Mouse (Mus musculus): Measurements from ENCODE around the gene Cpsf4l.

DNA sequence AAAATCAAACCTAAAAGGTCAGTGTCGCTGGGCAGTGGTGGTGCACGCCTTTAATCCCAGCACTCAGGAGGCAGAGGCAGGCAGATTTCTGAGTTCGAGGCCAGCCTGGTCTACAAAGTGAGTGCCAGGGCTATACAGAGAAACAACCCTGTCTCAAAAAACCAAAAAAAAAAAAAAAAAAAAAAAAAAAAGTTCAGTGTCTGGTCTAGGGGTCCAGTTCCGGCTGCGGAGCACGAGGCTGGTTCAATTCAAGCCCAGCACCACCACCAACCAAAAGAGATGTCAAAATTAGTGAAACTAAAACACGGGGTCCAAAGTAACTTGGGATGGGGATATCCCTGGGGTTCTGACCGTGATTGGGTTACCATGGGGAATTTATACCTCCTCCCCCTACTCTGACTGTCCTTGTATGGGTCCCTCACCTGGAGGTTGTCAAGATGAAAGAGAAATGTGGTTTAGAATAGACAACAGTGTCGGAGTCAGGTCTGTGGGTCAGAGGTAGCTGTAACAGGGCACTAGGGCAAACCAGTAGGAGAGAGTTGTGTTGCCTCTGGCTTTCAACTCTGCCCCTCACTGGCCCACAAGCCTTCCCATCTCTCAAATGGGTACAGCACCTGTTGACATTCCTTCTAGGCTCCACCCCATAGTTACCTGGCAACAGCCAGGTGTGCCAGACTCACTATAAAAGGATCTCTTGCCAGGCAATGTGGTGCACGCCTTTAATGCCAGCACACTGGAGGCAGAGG is 43.0 kb upstream of the Cpsf4l start:
- TF ChIP-seq GATA1 (IDR thresholded peaks at IDR 0.05; ENCODE audit: low read length) (no peak), TAL1 (IDR thresholded peaks at IDR 0.05; ENCODE audit: low read length) (no peak)

Measured in erythroblast, embryonic 14.5 days (primary cell).